Mouse (Mus musculus) liver, postnatal 0 days (tissue): ENCODE results near the gene Gm47955.

Source experiments
- CTCF ChIP-seq: sonication (generic); IDR thresholded peaks from 2 replicates; pipeline ENCODE4 v1.5.1; 2016; ENCODE audit warnings: antibody characterized with exemption, low read depth
- EP300 ChIP-seq: IDR thresholded peaks from 2 replicates; pipeline ENCODE4 v1.6.1; 2016; ENCODE audit warnings: antibody characterized with exemption, low read depth, mild to moderate bottlenecking

DNA sequence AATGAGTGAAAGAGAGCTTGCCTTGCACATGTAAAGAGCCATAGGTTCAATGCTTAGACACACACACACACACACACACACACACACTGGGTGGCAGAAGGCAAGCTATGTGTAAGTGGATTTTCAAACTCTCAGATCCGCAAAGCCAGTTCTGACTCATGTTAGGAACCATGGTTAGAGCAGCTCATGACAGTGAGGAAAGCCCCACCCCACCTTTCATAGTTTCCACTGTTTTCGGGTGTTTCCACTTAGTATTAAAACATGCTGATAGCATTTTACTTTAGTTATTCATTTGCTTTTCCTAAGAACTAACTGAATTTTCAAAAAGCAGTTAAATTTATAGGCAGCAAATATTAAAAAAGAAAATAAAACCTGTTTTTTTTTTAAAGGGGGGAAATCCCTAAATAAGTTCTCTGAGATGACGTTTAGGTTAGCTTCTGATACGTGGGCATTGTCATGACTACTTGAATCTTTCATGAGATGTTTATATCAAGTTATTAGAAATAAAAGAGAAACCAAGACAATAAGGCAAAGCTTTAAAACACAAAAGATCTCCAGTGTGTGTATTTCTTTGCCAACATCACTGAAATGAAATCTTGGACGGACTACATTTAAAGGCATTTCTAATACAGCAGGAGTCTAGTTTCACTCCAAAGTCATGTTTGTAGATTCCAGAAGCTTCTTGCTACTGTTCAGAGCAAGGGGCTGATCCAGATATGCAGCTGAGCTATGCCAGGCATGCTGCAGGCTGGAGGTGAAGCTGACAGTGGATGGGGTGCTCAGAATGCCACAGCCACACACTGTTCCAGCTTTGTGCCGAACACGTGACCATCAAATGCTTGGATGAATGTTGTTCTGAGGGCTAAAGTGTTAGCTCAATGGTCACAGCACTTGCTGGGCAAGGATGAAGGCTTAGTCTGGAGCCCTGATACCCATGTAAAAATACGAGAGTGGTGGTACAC, 46.4 kb downstream of the Gm47955 start:
- TF ChIP-seq CTCF (no peak), EP300 (no peak)
